Mouse (Mus musculus) G1E (cell line): ENCODE measurements at regions not wholly inside any gene's neighbourhood (a gene's known extent, or its start where the extent isn't known, plus 50 kb on each side); places are given as distances from the start of the nearest gene placed in this dataset.
"Not testable (repeated sequence)": the region's sequence is repeated elsewhere in the genome, so short reads cannot be mapped to it uniquely, and the experiment has no call there.

Experiments used
- ATAC-seq: 2 replicates; pipeline ENCODE4 v1.8.0; 2016; ENCODE audit warnings: mild to moderate bottlenecking; ENCODE audit not compliant: insufficient number of reproducible peaks, poor library complexity, low FRiP score, severe bottlenecking; ENCODE audit errors: extremely low read depth
- DNase-seq: peaks from one replicate; pipeline ENCODE4 v3.0.0; 2012; ENCODE audit warnings: low spot score
- H3K27me3 ChIP-seq: 2 replicates; pipeline ENCODE4 v1.6.1; 2012; ENCODE audit warnings: mild to moderate bottlenecking, low read length, inconsistent platforms; ENCODE audit not compliant: insufficient read depth
- H3K36me3 ChIP-seq: replicated peaks from 2 replicates; pipeline ENCODE3; 2012; ENCODE audit warnings: mild to moderate bottlenecking, inconsistent platforms
- H3K4me1 ChIP-seq: 2 replicates; pipeline ENCODE4 v1.6.1; 2012; ENCODE audit warnings: low read depth, low read length, inconsistent platforms, mixed read lengths; ENCODE audit not compliant: insufficient read depth
- H3K4me3 ChIP-seq: 2 replicates; pipeline ENCODE4 v1.5.1; 2012; ENCODE audit warnings: low read depth, mild to moderate bottlenecking, inconsistent platforms, low read length, moderate library complexity, mixed read lengths
- H3K9me3 ChIP-seq: replicated peaks from 2 replicates; pipeline ENCODE4 v1.6.1; 2012; ENCODE audit warnings: inconsistent platforms
- CTCF ChIP-seq: IDR thresholded peaks from 2 replicates; pipeline ENCODE4 v1.5.1; 2012; ENCODE audit warnings: low read depth, low read length, inconsistent platforms, mixed read lengths
- GATA1 ChIP-seq: IDR thresholded peaks from 2 replicates; pipeline ENCODE4 v1.6.1; 2012; ENCODE audit warnings: borderline replicate concordance, low read length, inconsistent platforms, mixed read lengths
- GATA2 ChIP-seq: IDR thresholded peaks from 2 replicates; pipeline ENCODE4 v1.6.1; 2012; ENCODE audit warnings: low read depth, low read length, inconsistent platforms, borderline replicate concordance
- POLR2AphosphoS5 ChIP-seq: IDR thresholded peaks from 2 replicates; pipeline ENCODE4 v1.6.1; 2012; ENCODE audit warnings: low read depth, low read length, inconsistent platforms; ENCODE audit not compliant: insufficient replicate concordance
- TAL1 ChIP-seq: conservative IDR thresholded peaks from 2 replicates; pipeline ENCODE4 v1.6.1; 2012; ENCODE audit warnings: low read depth, low read length, inconsistent platforms, mixed read lengths

DNA sequence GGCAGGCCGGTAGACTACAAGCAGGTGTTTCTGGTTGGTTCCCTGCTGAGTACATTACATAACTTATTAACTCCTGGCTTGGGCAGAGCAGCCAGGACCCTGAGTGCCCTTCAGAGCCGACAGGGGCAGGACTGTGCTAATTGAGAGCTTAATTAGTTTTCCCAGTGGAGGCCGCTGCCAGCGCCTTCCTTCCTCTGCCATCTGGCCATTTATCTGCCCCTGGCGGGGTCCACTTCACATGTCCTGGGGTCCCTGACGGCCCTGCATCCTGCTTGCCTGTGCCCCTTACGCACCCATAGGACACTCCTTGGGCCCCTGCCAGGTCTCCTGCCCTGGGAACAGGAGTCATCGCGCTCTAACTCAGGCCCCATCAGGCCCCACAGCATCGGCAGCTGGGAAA, 87.4 kb upstream of the Lemd2 start:
- H3K4me1 ChIP-seq = no peaks in the 10 kb centered on the region
- H3K36me3 ChIP-seq = no peaks in the 10 kb centered on the region
- H3K27me3 ChIP-seq = no peaks in the 10 kb centered on the region; the same call in 1 of the 2 replicates
- no peak for TF ChIP-seq CTCF
- TF ChIP-seq GATA1 = no peak
- no peak for TF ChIP-seq GATA2
- TF ChIP-seq TAL1 = no peak
- no peak for TF ChIP-seq POLR2AphosphoS5
- DNase-seq = no peak
- ATAC-seq = no peak
- peaks cover 70% of the 10 kb centered on the region for H3K9me3 ChIP-seq
- H3K4me3 ChIP-seq = peak overlapping the region; percentile 0; the same call in 1 of the 2 replicates

DNA sequence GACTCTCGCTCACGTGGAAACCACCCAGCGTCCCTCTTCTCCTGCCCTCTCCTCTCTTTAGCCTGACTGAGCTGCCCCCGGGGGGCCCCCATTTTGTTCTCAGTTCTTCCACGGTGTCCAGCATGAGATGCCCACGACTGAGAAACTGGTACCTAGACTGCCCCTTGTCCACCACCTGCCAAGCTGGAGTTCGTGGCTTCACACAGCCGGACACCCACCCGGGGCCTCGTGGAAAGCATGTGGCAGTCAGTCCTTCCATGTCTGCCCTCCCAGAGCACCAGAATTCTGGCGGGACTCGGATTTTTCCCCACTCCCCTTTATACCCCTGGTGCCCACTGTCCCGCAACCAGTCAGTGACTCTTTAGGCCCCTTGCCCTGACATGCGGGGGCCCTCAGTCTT, 86.9 kb upstream of the Lemd2 start:
- H3K4me3 ChIP-seq = no peak overlapping the region; the same call in 1 of the 2 replicates
- H3K4me1 ChIP-seq = no peaks in the 10 kb centered on the region
- no peak for TF ChIP-seq TAL1
- no peak for TF ChIP-seq CTCF
- ATAC-seq = no peak
- peaks cover 65% of the 10 kb centered on the region for H3K9me3 ChIP-seq
- no peak for DNase-seq
- no peaks in the 10 kb centered on the region; the same call in 1 of the 2 replicates for H3K27me3 ChIP-seq
- no peaks in the 10 kb centered on the region for H3K36me3 ChIP-seq

DNA sequence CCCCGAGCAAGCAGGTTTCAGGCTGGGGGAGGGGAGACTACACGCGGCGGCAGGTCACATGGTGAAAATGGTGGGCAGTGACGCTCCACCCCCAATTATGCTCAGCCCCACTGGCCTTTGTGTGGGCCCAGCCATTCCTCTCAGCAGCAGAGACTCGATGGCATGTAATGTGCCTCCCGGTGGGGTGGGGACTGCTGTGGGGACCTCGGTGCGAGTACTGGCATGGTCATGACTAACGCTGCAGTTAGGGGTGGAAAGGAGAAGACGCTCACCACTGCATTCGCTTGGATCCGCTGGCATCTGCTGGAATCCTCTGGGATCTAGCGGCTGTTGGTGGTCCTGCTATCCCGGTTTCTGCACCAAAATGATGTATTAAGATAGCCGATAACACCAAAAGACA, 86.0 kb upstream of the Lemd2 start:
- ATAC-seq (no peak), DNase-seq (no peak)
- Histone ChIP-seq H3K27me3 (no peaks in the 10 kb centered on the region; the same call in 1 of the 2 replicates), H3K36me3 (no peaks in the 10 kb centered on the region), H3K4me1 (no peaks in the 10 kb centered on the region), H3K4me3 (peak overlapping the region; percentile 55; the same call in 1 of the 2 replicates), H3K9me3 (peaks cover 56% of the 10 kb centered on the region)
- TF ChIP-seq GATA2 (no peak), CTCF (no peak), GATA1 (no peak), TAL1 (no peak), POLR2AphosphoS5 (no peak)

DNA sequence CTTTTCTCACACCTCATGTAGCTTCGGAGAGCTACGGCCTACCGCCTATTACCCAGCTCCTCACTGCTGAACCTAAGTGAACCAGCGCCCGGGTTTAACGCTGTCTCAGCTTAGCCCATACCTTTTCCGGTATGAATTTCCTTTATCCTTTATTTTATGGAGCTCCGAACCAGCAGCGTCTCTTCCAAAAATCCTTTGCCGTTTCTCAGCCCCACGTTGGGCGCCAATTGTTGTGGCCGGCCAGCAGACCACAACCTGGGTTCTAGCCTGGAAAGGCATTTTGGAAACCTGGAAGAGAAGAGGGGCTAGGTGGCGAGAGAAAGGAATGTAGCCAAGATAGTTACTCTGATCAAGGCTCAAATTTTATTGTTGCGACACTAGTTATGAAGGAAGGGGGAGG, 85.5 kb upstream of the Lemd2 start:
- not testable (repeated sequence) for H3K27me3 ChIP-seq, DNase-seq, ATAC-seq, H3K36me3 ChIP-seq, H3K4me3 ChIP-seq, H3K4me1 ChIP-seq
- H3K9me3 ChIP-seq = peaks cover 51% of the 10 kb centered on the region

DNA sequence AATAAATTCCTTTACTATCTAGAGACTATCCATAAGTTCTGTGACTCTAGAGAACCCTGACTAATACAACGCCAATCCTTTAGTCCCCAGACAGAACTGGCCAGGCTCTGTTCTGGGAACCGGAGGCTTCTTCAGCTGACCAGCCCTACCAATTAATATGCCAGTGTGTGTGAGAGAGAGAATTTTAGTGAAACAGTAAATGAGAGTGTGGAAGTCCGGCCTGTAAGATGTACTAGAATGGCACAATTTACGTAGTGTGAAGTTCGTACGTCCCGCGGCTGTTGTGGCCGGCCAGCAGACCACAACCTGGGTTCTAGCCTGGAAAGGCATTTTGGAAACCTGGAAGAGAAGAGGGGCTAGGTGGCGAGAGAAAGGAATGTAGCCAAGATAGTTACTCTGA, 83.7 kb upstream of the Lemd2 start:
- H3K4me1 ChIP-seq, DNase-seq, ATAC-seq, H3K36me3 ChIP-seq, H3K4me3 ChIP-seq, H3K27me3 ChIP-seq: not testable (repeated sequence)
- H3K9me3 ChIP-seq = peaks cover 34% of the 10 kb centered on the region

DNA sequence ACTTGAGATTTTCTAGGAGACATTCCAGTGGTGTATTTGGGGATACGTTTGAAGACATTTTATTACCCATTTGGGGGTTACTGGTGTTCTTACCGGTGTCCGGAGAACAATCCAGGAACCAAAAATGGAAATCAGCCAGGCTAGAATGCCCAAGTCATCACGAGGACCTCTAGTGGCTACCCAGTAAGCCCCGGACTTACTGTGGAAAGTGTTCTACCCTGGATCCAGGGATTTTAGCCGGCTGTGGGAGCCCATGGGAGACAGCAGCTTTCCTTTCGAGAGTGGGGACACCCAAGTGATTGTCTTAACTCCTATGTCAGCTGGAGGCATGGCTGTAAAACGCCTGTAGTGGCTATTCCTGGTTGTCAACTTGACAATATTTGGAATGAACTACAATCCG, 77.0 kb upstream of the Lemd2 start:
- no peak for DNase-seq
- no peak for ATAC-seq
- no peaks in the 10 kb centered on the region for H3K36me3 ChIP-seq

DNA sequence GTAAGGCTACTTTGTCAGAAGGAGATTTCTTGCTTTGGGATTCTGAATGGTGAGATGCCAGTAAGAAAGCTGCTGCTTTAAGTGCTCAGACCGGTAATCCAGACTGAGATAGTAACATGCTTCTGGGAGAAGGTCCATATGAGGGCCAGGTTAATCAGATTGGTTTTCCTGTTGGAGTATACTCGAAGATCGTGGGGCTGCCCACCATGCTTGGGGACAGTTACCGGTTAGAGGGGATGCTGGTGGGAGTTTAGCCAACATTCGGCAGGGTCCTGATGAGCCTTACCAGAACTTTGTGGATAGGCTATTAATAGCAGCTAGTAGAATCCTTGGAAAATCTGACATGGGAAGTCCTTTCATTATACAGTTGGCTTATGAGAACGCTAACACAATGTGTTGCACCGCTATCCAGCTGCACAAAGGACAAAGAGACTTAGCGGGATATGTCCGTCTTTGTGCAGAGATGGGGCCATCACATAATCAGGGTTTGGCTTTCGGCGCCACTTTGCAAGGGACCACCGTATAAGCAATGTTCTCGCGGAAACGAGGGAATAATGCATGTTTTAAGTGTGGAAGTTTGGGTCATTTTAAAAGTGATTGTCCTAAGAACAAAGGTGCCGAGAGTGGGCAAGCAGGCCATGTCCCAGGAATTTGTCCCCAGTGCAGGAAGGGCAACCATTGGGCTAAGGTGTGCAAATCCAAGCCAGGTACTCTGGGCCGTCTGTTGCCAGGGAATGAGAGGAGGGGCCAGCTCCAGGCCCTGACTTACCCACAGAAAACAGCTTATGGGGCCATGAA, 75.4 kb upstream of the Lemd2 start:
- H3K9me3 ChIP-seq = peaks cover 42% of the 10 kb centered on the region
- not testable (repeated sequence) for H3K36me3 ChIP-seq, ATAC-seq, H3K4me1 ChIP-seq, H3K27me3 ChIP-seq, H3K4me3 ChIP-seq, DNase-seq

More for the DNA sequence above, 77.0 kb upstream of the Lemd2 start:
- no peaks in the 10 kb centered on the region for H3K27me3 ChIP-seq
- TF ChIP-seq GATA1 = no peak
- no peak overlapping the region for H3K4me3 ChIP-seq
- H3K9me3 ChIP-seq = peaks cover 37% of the 10 kb centered on the region
- H3K4me1 ChIP-seq = no peaks in the 10 kb centered on the region

DNA sequence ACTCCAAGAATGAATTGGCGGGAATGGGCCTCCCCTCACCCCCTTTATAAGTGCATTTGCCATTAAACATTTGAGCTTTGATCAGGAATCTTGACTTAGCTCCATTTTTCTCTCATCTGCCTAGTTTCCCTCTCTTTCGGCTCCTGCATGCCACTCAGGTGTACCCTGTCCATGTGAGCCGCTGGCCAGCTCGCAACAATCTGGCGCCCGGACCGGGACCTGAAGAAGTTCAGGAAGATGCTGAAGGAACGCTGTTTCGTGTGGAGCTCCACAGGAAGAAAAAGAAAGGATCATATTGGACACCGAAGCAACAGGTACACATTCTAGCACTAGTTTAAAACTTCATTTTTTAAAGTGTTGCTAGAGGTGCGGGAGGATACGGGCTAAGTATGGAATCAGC, 73.5 kb upstream of the Lemd2 start:
- peaks cover 52% of the 10 kb centered on the region for H3K9me3 ChIP-seq
- H3K4me1 ChIP-seq, H3K27me3 ChIP-seq, DNase-seq, H3K36me3 ChIP-seq, ATAC-seq, H3K4me3 ChIP-seq: not testable (repeated sequence)

DNA sequence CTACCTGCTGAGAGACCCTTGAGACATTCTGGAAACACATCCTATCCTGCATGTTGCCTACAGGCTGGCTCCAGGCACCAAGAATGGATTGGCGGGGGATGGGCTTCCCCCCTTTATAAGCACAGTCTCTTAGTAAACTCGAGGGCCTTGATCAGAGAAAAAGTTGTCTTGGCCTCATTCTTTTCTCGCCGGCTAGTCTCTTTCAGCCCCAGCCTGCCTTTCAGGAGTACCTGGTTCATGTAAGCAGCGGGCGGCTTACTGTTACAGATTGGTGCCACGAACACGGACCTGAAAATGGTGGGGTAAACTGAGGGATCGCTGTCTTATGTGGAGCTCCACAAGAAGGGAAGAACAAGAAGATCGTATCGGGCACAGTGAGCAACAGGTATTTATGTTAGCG, 67.5 kb upstream of the Lemd2 start:
- H3K36me3 ChIP-seq, H3K4me1 ChIP-seq, DNase-seq, ATAC-seq, H3K4me3 ChIP-seq, H3K27me3 ChIP-seq: not testable (repeated sequence)
- peaks cover 41% of the 10 kb centered on the region for H3K9me3 ChIP-seq

DNA sequence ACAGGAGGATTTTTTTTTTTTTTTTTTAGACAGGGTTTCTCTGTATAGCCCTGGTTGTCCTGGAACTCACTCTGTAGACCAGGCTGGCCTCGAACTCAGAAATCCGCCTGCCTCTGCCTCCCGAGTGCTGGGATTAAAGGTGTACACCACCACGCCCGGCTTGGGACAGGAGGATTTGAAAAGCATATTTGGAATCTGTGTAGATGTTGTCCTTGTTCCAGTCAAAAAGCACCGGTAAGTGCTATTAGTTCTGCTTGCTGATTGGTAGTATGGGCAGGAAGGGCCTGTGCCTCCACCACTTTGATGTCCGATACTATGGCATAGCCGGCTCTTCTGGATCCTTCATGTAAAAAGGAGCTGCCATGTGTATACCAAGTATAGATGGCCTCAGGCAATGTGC, 66.5 kb upstream of the Lemd2 start:
- not testable (repeated sequence) for DNase-seq, H3K4me1 ChIP-seq, H3K27me3 ChIP-seq, ATAC-seq, H3K36me3 ChIP-seq, H3K4me3 ChIP-seq
- peaks cover 33% of the 10 kb centered on the region for H3K9me3 ChIP-seq

DNA sequence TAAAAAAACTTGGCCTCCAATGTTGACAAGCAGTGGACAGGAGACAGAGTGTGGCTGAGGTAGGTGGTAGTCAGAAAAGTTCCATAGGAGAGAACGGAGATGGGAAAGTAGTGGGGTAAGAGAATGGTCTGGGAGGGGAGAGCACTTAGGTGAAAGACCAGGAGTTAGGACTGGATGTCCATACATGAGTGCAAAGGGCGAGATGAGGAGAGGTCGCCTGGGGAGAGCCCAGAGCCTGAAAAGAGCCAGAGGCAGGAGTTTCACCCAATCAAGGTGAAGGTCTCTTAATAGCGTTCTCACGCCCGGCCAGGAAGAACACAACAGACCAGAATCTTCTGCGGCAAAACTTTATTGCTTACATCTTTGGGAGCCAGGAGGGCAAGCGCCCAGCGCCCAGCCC, 60.3 kb upstream of the Lemd2 start:
- H3K4me3 ChIP-seq, H3K36me3 ChIP-seq, DNase-seq, ATAC-seq, H3K27me3 ChIP-seq, H3K4me1 ChIP-seq: not testable (repeated sequence)
- H3K9me3 ChIP-seq = peaks cover 38% of the 10 kb centered on the region
